Mouse (Mus musculus) heart, embryonic 12.5 days (tissue): ENCODE data around the gene Znhit6. TPM values are rescaled to one million over a fixed set of nuclear protein-coding genes. Genes with fewer than 3 reads are reported as not detected.

Experiments used
- ATAC-seq: fragments of 200-750 bp; cut with Nextera tagmentation; 2 replicates; pipeline ENCODE4 v1.8.0; 2017; ENCODE audit warnings: moderate TSS enrichment, moderate library complexity; ENCODE audit not compliant: insufficient number of reproducible peaks, low FRiP score
- H3K27ac ChIP-seq: fragments of 300-500 bp; sonication (generic); 2 replicates; pipeline ENCODE4 v1.5.1; 2016; ENCODE audit warnings: mild to moderate bottlenecking, moderate library complexity; ENCODE audit not compliant: poor library complexity, severe bottlenecking
- H3K27me3 ChIP-seq: fragments of 300-500 bp; sonication (generic); replicated peaks from 2 replicates; pipeline ENCODE4 v1.6.1; 2016; ENCODE audit warnings: mild to moderate bottlenecking, moderate library complexity
- H3K36me3 ChIP-seq: fragments of 300-500 bp; sonication (generic); 2 replicates; pipeline ENCODE4 v1.6.1; 2016; ENCODE audit warnings: mild to moderate bottlenecking, moderate library complexity
- H3K4me1 ChIP-seq: fragments of 300-500 bp; sonication (generic); replicated peaks from 2 replicates; pipeline ENCODE4 v1.6.1; 2016; ENCODE audit warnings: mild to moderate bottlenecking
- H3K4me2 ChIP-seq: fragments of 300-500 bp; sonication (generic); 2 replicates; pipeline ENCODE4 v1.6.1; 2016; ENCODE audit warnings: mild to moderate bottlenecking, moderate library complexity
- H3K4me3 ChIP-seq: fragments of 300-500 bp; sonication (generic); 2 replicates; pipeline ENCODE4 v1.5.1; 2016; ENCODE audit warnings: mild to moderate bottlenecking
- H3K9ac ChIP-seq: fragments of 300-500 bp; sonication (generic); 2 replicates; pipeline ENCODE4 v1.6.1; 2016; ENCODE audit warnings: mild to moderate bottlenecking, moderate library complexity
- H3K9me3 ChIP-seq: fragments of 300-500 bp; sonication (generic); replicated peaks from 2 replicates; pipeline ENCODE4 v1.6.1; 2016; ENCODE audit warnings: mild to moderate bottlenecking, moderate library complexity
- WGBS: fragments of 180-500 bp; shearing (Covaris S2); methylation state at CpG from one replicate; pipeline ENCODE4 v1.1.7; 2016; 5-methylcytosine and 5-hydroxymethylcytosine counted together
- polyA plus RNA-seq: library from polyadenylated mRNA; unstranded; fragments of >200 nt; fragmentation: Nextera tagmentation; extraction: Ambion mirVana; gene quantifications from 2 replicates; pipeline ENCODE4 v1.2.1, GENCODE M21; 2016

Znhit6 gene
- polyA plus RNA-seq, 1 experiment from 2014 or later = 26.8 TPM

DNA sequence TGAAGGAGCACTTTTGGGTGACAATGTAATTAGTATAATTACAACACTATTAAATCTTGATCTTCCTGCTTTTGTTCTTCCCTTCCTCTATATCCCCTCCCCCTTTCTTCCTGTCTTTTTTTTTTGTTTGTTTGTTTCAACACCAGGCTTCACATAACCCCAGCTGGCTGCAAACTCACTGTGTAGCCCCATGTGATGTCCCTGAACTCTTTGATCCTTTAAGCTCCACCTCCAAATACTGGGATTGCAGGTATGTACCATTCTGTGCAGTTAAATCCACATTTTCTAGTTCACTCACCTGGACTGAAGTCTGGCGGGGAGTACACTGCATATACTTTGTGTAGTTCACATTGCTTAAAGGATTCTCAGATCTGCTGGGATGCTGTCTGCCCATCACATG is 50.1 kb downstream of the Znhit6 start:
- WGBS = 93% methylated on average over 1 of the region's 1 CpGs
- H3K9me3 ChIP-seq = no peaks in the 10 kb centered on the region
- no peak overlapping the region for H3K4me2 ChIP-seq
- ATAC-seq = no peak
- no peak overlapping the region for H3K27ac ChIP-seq
- H3K36me3 ChIP-seq = no peaks in the 10 kb centered on the region
- H3K27me3 ChIP-seq = no peaks in the 10 kb centered on the region
- H3K9ac ChIP-seq = no peak overlapping the region
- peaks cover 28% of the 10 kb centered on the region for H3K4me1 ChIP-seq
- no peak overlapping the region for H3K4me3 ChIP-seq

DNA sequence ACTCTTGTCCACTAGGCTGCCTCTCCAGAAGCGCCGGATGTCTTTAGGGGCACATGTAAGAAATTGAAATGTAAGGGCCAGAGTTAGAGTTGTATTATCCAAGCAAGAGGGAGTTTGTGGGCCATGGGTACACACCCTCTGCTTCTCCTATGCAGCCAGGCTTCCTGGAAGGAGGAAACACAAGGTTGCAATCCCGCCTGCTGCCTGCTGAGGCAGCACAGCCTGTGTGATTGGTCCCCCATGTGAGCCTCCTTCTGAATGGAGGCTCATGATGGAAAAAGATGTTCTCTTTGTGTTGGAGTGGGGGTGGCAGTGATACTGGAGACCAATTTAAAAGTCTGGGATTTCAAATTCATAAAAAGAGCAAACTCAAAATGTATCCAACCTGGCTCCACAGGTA is 51.8 kb downstream of the Znhit6 start:
- Histone ChIP-seq H3K36me3 (no peaks in the 10 kb centered on the region), H3K27ac (no peak overlapping the region), H3K4me2 (no peak overlapping the region), H3K27me3 (no peaks in the 10 kb centered on the region), H3K4me3 (no peak overlapping the region), H3K9me3 (no peaks in the 10 kb centered on the region), H3K9ac (no peak overlapping the region), H3K4me1 (peaks cover 27% of the 10 kb centered on the region)
- ATAC-seq = no peak
- 67% methylated on average over 3 of the region's 3 CpGs for WGBS

DNA sequence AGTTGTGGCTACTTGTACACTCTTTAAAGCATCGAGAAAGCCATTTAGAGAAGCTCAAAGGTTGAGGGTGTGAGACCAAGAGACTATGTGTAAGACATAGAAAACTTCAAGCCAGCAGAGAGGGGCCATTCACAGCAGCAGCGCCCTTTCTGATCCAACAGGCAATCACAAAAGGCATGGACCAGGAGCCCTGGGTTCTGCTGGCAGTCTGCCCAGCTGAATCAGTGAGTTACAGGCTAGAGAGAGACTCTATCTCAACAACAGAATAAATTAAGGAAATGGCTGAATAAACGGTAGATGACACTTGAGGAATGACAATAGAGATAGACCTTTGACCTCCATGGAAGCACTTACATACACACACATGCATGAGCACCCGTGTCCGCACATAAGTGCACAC is 52.6 kb downstream of the Znhit6 start:
- H3K4me1 ChIP-seq = peaks cover 28% of the 10 kb centered on the region
- 67% methylated on average over 5 of the region's 5 CpGs for WGBS
- no peak overlapping the region for H3K27ac ChIP-seq
- no peaks in the 10 kb centered on the region for H3K36me3 ChIP-seq
- H3K27me3 ChIP-seq = no peaks in the 10 kb centered on the region
- no peak for ATAC-seq
- no peak overlapping the region for H3K4me3 ChIP-seq
- no peaks in the 10 kb centered on the region for H3K9me3 ChIP-seq
- no peak overlapping the region for H3K4me2 ChIP-seq
- no peak overlapping the region for H3K9ac ChIP-seq

DNA sequence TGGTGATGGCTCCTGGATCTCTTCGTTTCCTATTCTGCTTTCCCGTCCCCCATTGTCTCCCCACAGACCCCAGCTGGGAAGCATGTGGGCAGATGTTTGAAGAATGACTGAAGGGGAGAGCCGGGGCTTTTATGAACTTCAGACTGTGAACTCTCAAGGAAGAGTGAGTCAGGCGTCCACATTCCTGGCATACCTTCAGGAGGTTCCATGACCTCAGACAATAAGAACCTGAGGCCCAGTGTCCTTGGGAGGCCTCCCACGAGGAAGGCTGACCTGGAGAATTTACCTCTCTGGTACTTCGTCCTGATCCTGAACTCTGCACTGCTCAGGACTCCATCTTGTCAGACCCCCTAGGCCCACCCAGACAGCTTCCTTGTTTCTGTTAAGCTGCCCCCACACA is 56.9 kb downstream of the Znhit6 start:
- Histone ChIP-seq H3K27ac (no peak overlapping the region), H3K9me3 (no peaks in the 10 kb centered on the region), H3K27me3 (0 out of 2 replicates have a peak, but pooled peaks cover 3% of the 10 kb centered on the region), H3K4me2 (no peak overlapping the region), H3K36me3 (no peaks in the 10 kb centered on the region), H3K4me3 (no peak overlapping the region), H3K4me1 (peaks cover 22% of the 10 kb centered on the region), H3K9ac (no peak overlapping the region)
- ATAC-seq = peak; percentile 18; the same call in 1 of the 2 replicates
- WGBS = 17% methylated on average over 6 of the region's 6 CpGs

DNA sequence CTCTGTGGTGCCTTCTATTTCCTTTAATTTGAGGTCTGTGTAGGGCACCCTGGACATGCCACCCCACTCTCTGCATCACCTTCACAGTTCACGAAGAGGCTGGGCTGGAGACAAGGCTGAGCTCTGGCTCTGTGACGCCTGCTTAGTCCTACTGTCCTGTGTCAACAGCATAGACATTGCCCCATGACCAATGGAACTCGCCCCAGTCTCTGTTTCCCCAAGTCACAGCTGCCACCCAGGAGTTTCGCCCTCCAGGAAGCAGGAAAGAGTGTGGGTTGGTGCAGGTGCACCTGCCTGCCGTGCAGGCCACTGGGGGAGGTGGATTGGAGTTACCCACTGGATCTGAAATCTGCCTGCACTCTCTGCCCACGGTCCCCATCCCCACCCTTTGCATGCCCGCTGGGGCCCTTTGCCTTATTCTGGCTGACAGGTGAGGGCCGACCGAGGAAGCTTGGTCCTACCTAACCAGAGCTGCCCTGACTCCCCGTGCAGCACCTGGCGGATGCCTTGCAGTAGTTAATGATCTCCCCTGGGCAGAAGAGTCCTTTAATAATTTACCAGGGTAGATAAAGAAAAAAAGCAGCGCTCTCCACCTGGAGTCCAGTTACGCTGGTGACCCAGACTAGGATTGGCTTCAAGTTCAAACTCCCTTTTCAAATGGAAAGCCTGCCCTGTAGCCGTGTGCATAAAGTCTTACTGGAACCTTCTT is 58.2 kb downstream of the Znhit6 start:
- Histone ChIP-seq H3K9ac (no peak overlapping the region), H3K27me3 (0 out of 2 replicates have a peak, but pooled peaks cover 3% of the 10 kb centered on the region), H3K9me3 (no peaks in the 10 kb centered on the region), H3K36me3 (no peaks in the 10 kb centered on the region), H3K4me2 (no peak overlapping the region), H3K4me1 (peaks cover 14% of the 10 kb centered on the region), H3K27ac (no peak overlapping the region), H3K4me3 (no peak overlapping the region)
- no peak for ATAC-seq
- 80% methylated on average over 14 of the region's 14 CpGs for WGBS

DNA sequence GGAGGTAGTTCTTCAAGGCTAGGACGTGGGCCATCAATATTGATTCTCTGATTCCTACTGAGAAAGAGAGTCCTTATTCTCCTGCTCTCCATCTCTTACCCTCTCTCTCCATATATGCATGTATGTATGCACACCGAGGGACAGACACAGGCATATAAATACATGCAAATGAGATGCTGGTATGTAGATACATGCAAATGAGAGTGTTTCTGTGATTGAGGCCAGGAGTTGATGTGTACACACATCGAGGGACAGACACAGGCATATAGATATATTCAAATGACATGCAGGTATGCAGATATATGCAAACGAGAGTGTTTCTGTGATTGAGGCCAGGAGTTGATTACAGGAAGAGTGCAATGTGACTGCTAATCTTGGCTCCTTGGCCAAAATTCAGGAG is 64.2 kb downstream of the Znhit6 start:
- no peaks in the 10 kb centered on the region for H3K36me3 ChIP-seq

DNA sequence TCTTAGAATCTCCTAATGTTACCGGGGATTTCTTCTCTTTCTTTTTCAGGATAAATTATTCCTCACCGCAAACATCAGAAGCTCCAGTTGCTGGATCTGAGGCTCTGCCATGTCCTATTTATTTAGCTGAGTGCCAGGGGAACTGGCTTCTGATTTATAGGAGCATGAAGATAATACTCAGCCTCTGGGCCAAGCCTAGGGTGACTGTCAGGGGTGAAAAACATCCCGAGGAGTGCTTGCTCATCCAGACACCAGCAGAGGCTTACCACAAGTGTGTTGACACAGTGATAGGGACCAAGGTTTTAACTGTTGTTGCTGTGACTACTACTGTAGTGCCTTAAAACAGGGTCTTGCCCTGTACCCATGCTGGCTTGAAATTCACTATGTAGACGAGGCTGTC is 64.6 kb downstream of the Znhit6 start:
- WGBS = 66% methylated on average over 4 of the region's 4 CpGs
- no peak overlapping the region for H3K4me2 ChIP-seq
- no peaks in the 10 kb centered on the region for H3K9me3 ChIP-seq
- no peaks in the 10 kb centered on the region for H3K36me3 ChIP-seq
- ATAC-seq = no peak
- H3K27ac ChIP-seq = no peak overlapping the region
- no peak overlapping the region for H3K9ac ChIP-seq
- H3K4me1 ChIP-seq = peaks cover 10% of the 10 kb centered on the region; the same call in 1 of the 2 replicates
- H3K4me3 ChIP-seq = no peak overlapping the region
- H3K27me3 ChIP-seq = 0 out of 2 replicates have a peak, but pooled peaks cover 3% of the 10 kb centered on the region

More for the DNA sequence above, 64.2 kb downstream of the Znhit6 start:
- Histone ChIP-seq H3K4me1 (0 out of 2 replicates have a peak, but pooled peaks cover 10% of the 10 kb centered on the region), H3K9me3 (no peaks in the 10 kb centered on the region), H3K4me2 (no peak overlapping the region), H3K27ac (no peak overlapping the region), H3K9ac (no peak overlapping the region), H3K27me3 (0 out of 2 replicates have a peak, but pooled peaks cover 3% of the 10 kb centered on the region), H3K4me3 (no peak overlapping the region)
- 79% methylated on average over 4 of the region's 4 CpGs for WGBS
- ATAC-seq = no peak

DNA sequence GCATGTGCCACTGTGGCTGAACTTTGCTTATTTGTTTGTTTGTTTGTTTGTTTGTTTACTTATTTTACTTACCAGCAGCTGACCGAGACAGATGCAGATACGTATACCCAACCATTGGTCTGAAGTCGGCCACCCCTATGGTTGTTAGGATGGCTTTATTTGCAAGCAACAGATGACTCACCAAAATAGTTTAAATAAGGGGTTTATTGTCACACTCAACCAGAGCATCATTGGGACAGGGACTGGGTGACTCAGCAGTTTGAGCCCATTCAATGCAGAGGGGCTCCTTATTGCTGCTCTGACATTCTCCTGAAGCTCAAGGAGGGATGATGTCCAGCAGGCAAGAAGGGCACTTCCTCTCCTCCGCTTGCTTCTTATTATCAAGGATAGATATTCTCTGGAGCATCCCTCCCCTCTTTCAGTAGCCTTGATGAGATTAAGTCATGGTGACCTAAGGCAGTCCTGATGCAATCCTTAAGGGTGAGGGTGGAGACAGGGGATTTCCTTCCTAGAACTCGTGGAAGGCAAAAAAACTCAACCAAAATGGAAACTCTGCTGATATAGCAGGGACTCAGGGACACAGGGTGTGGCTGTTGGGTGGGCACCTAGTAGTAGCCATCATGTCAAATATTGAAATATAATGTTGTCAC is 65.2 kb downstream of the Znhit6 start:
- peaks cover 13% of the 10 kb centered on the region for H3K4me1 ChIP-seq

DNA sequence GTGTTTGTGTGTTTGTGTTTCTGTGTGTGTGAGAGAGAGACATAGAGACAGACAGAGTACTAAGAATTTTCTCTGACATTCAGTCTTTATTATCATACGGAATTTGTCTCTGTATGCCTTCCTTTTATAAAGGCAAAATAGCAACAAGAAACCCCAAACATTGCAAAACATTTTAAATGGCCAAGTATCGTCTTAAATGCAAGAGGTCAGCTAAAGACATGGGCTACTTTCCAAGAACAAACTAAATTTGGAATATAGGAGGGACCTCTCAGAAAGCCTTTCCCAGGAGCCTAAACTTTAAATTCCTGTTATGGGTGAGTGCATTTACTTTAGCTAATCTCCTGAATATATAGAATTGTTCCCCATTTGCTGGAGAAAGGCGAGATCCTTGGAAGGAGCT is 65.9 kb downstream of the Znhit6 start:
- H3K36me3 ChIP-seq = 0 out of 2 replicates have a peak, but pooled peaks cover 2% of the 10 kb centered on the region
- H3K4me2 ChIP-seq = no peak overlapping the region
- no peaks in the 10 kb centered on the region for H3K9me3 ChIP-seq
- WGBS = 75% methylated on average over 3 of the region's 3 CpGs
- 0 out of 2 replicates have a peak, but pooled peaks cover 3% of the 10 kb centered on the region for H3K27me3 ChIP-seq
- no peak overlapping the region for H3K27ac ChIP-seq
- H3K9ac ChIP-seq = no peak overlapping the region
- no peak for ATAC-seq
- H3K4me3 ChIP-seq = no peak overlapping the region
- H3K4me1 ChIP-seq = peaks cover 19% of the 10 kb centered on the region

More for the DNA sequence above, 65.2 kb downstream of the Znhit6 start:
- no peak overlapping the region for H3K9ac ChIP-seq
- 70% methylated on average over 5 of the region's 5 CpGs for WGBS
- no peak overlapping the region for H3K27ac ChIP-seq
- H3K27me3 ChIP-seq = 0 out of 2 replicates have a peak, but pooled peaks cover 3% of the 10 kb centered on the region
- no peak for ATAC-seq
- no peaks in the 10 kb centered on the region for H3K9me3 ChIP-seq
- H3K36me3 ChIP-seq = no peaks in the 10 kb centered on the region
- H3K4me2 ChIP-seq = no peak overlapping the region
- H3K4me3 ChIP-seq = no peak overlapping the region

DNA sequence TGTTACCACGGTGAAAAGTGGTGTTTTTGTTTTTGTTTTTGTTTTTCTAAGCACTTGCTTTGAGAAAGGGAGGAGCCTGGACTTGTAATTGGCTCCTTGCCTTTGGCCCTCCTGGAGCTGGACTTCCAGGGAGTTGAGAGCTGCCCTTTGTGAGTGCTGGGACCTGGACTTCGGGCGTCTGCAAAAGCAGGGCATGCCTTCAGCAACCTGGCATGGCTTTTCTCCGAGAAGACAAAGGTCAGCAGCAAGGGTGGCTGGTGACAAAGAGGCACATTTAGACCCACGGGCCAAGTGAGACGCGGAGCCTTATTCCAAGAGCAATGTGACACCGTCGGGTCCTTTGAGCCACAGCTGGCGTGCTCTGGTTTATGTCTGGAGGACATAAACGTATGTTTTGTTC is 66.9 kb downstream of the Znhit6 start:
- Histone ChIP-seq H3K4me3 (no peak overlapping the region), H3K4me1 (peaks cover 28% of the 10 kb centered on the region), H3K9me3 (no peaks in the 10 kb centered on the region), H3K36me3 (peaks cover 12% of the 10 kb centered on the region), H3K9ac (no peak overlapping the region), H3K4me2 (no peak overlapping the region), H3K27me3 (no peaks in the 10 kb centered on the region), H3K27ac (no peak overlapping the region)
- WGBS = 38% methylated on average over 11 of the region's 11 CpGs
- no peak for ATAC-seq

DNA sequence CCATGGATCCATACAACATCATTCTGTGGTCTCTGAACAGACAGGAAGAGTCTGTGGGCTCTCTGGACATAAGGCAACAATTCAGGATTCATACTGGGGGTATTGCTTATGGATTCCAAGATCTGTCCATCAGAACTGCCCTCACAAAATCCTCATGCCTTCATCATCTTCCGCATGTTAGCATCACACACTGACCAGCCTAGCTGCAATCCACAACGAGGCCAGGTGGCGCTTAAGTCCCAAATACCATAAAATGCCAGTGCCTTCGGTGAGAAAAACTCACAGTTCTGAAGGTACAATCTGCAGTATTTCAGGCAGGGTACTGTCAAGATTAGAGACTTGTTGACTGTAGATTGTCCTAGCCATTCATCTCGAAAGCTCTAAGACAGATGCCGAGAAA is 69.5 kb downstream of the Znhit6 start:
- 42% methylated on average over 6 of the region's 6 CpGs for WGBS
- no peak for ATAC-seq
- no peak overlapping the region for H3K27ac ChIP-seq

More for the DNA sequence above, 69.5 kb downstream of the Znhit6 start:
- Histone ChIP-seq H3K27me3 (no peaks in the 10 kb centered on the region), H3K4me2 (no peak overlapping the region), H3K4me1 (peaks cover 28% of the 10 kb centered on the region), H3K9me3 (no peaks in the 10 kb centered on the region), H3K9ac (no peak overlapping the region), H3K36me3 (peaks cover 19% of the 10 kb centered on the region), H3K4me3 (no peak overlapping the region)
